13 mouse cellular contexts compared by ENCODE assay signal in the genomic region with DNA sequence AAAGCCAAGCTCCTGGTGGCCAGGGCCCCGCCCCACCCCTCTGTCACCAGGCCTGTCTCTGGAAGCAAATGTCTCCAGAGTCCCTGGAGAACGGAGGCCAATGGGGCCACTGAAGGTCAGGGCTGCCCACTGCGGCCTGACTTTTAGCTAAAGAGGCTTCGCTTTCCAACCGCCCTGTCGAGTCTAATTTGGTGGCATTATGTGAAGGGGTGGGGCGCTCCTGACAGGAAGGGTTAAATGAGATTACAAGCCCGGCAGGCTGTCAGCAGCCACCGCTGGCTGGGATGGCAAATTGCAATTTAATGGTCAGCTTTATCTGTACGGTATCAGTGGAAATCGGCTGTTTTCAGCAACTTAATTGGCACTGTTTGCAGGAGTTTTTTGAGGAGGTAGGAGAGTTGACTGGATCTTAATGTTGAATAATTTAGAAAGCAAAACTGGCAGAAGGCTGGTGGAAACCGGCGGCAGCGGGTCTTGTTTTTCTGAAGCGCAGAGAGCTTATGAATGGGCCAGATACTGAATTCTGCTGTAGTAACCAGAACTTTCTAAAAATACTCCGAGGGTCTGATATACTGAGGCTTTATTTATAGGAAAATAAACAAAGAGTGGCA. TPM values are rescaled to one million over a fixed set of nuclear protein-coding genes. Genes with fewer than 3 reads are reported as not detected.
DNase-seq lines count a peak whose midpoint lies in the region; ATAC-seq and TF ChIP-seq lines count a peak whose summit lies in the region.
"Had no signal": no experiment of that assay in that cellular context is flagged by ENCODE, and none has a peak within 500 bp of the region (broad histone marks: within the 10 kb centered on the region; RNA-seq: fewer than 3 reads in every experiment).

No protein-coding gene starts in this region.

- H3K4me1 ChIP-seq in lung, adult 2 months (ENCODE audit: control insufficient read depth, insufficient read depth, low read length): no peaks in the 10 kb centered on the region
- H3K4me1 ChIP-seq in forebrain, embryonic 12.5 days: peaks cover 94% of the 10 kb centered on the region
- peaks cover 21% of the 10 kb centered on the region for H3K4me1 ChIP-seq in limb, embryonic 13.5 days
- H3K4me1 ChIP-seq in cerebellum, adult 2 months (ENCODE audit: control insufficient read depth, insufficient read depth, low read length): peaks cover 2% of the 10 kb centered on the region; the same call in 1 of the 2 replicates

- TF ChIP-seq POLR2A in lung, adult 2 months (IDR thresholded peaks at IDR 0.05; ENCODE audit: borderline replicate concordance, extremely low read depth, low read depth, low read length): no peak
- TF ChIP-seq POLR2A in cerebellum, adult 2 months (IDR thresholded peaks at IDR 0.05; ENCODE audit: borderline replicate concordance, insufficient read depth, low read length): no peak

- TF ChIP-seq CTCF in lung, adult 2 months (IDR thresholded peaks at IDR 0.05; ENCODE audit: insufficient read depth, low read length): no peak
- no peak for TF ChIP-seq CTCF in cerebellum, adult 2 months (IDR thresholded peaks at IDR 0.05; ENCODE audit: borderline replicate concordance, insufficient read depth, low read depth, low read length)

- WGBS in lung, adult 2 months: 32% methylated on average over 16 of the region's 16 CpGs
- WGBS in forebrain, embryonic 12.5 days: 11% methylated on average over 16 of the region's 16 CpGs
- WGBS in limb, embryonic 13.5 days: 21% methylated on average over 16 of the region's 16 CpGs
- WGBS in cerebellum, adult 2 months: 36% methylated on average over 16 of the region's 16 CpGs

- H3K9me3 ChIP-seq in forebrain, embryonic 12.5 days: no peaks in the 10 kb centered on the region
- H3K9me3 ChIP-seq in limb, embryonic 13.5 days: no peaks in the 10 kb centered on the region

- peak; percentile 4 for DNase-seq in lung, postnatal 10 days
- DNase-seq in lung, adult 2 months: no peak
- no peak for DNase-seq in cerebellum, adult 2 months
- no peak for DNase-seq in urinary bladder, postnatal 36 days (ENCODE audit: low spot score in 2 of 2)
- DNase-seq: cerebellum, postnatal 25 days; spleen, adult 18-20 months; thymus, postnatal 25 days had no signal

- H3K4me2 ChIP-seq in forebrain, embryonic 12.5 days: peak overlapping the region; percentile 40
- H3K4me2 ChIP-seq in limb, embryonic 13.5 days (replicated peaks): 0 out of 2 replicates have a peak overlapping the region, but pooled peaks have one; percentile 9

- peak overlapping the region; percentile 51; the same call in 1 of the 2 replicates for H3K9ac ChIP-seq in forebrain, embryonic 12.5 days
- H3K9ac ChIP-seq in limb, embryonic 13.5 days: no peak overlapping the region

- no peak overlapping the region for H3K4me3 ChIP-seq in lung, adult 2 months (replicated peaks; ENCODE audit: extremely low read depth, low read depth, low read length)
- peak overlapping the region; percentile 31 for H3K4me3 ChIP-seq in forebrain, embryonic 12.5 days (replicated peaks)
- H3K4me3 ChIP-seq in limb, embryonic 13.5 days: no peak overlapping the region
- H3K4me3 ChIP-seq in cerebellum, adult 2 months (replicated peaks; ENCODE audit: insufficient read depth, low read depth, low read length): no peak overlapping the region

- no peak for ATAC-seq in forebrain, embryonic 12.5 days (ENCODE audit: low FRiP score)
- no peak for ATAC-seq in limb, embryonic 13.5 days (ENCODE audit: low FRiP score, low read depth)
- no peak for ATAC-seq in megakaryocyte, adult 5-6 weeks (ENCODE audit: poor library complexity, severe bottlenecking)

- H3K27me3 ChIP-seq in forebrain, embryonic 12.5 days: peaks cover 60% of the 10 kb centered on the region
- H3K27me3 ChIP-seq in limb, embryonic 13.5 days: peaks cover 61% of the 10 kb centered on the region
- peaks cover 2% of the 10 kb centered on the region; the same call in 1 of the 2 replicates for H3K27me3 ChIP-seq in cerebellum, adult 2 months (ENCODE audit: control insufficient read depth, insufficient read depth, low read length)

- no peaks in the 10 kb centered on the region for H3K36me3 ChIP-seq in forebrain, embryonic 12.5 days (replicated peaks)
- no peaks in the 10 kb centered on the region for H3K36me3 ChIP-seq in limb, embryonic 13.5 days

- H3K27ac ChIP-seq in forebrain, embryonic 12.5 days: peak overlapping the region; percentile 59
- H3K27ac ChIP-seq in limb, embryonic 13.5 days: no peak overlapping the region
- H3K27ac ChIP-seq in cerebellum, adult 2 months (ENCODE audit: insufficient read depth, low read length): no peak overlapping the region

RNA-seq across cellular contexts. Expression of gene A230072I06Rik, which starts 46.5 kb away (rescaled TPM):
- polyA plus RNA-seq in lung, adult 2 months (2012; rRNA removed): not detected in 2 replicates
- polyA plus RNA-seq in forebrain, embryonic 12.5 days (2016; fragmentation: Nextera tagmentation; extraction: Ambion mirVana): 0.18 and 0.56 TPM in 2 replicates
- polyA plus RNA-seq in limb, embryonic 13.5 days (2015; fragmentation: Nextera tagmentation; extraction: Ambion mirVana): not detected in 2 replicates
- polyA plus RNA-seq in cerebellum, adult 2 months (2012; rRNA removed): not detected in 2 replicates
- not detected in 2 replicates for total RNA-seq in megakaryocyte, adult 5-6 weeks (2015)
- not detected in 2 replicates for total RNA-seq in megakaryocyte, adult 5-6 weeks (2017)
- total RNA-seq: left cerebral cortex, adult 18-20 months had no signal
- polyA plus RNA-seq: intestine, embryonic 14.5 days; liver, embryonic 16.5 days had no signal
